Mouse (Mus musculus) stomach, postnatal 0 days (tissue): Measurements from ENCODE around the gene Mical1.

ENCODE experiments used
- CTCF ChIP-seq: IDR thresholded peaks from 2 replicates; pipeline ENCODE4 v1.5.1; 2016; ENCODE audit warnings: antibody characterized with exemption, low read depth, mild to moderate bottlenecking, moderate library complexity
- EP300 ChIP-seq: optimal IDR thresholded peaks from 2 replicates; pipeline ENCODE3; 2016; ENCODE audit warnings: antibody characterized with exemption

GRCm38 (mm10) chr10:41500941-41501340, 24.8 kb downstream of the Mical1 start:
- no peak for TF ChIP-seq EP300
- no peak for TF ChIP-seq CTCF
